Mouse (Mus musculus) spleen, adult 2 months (tissue): Measurements from ENCODE around the gene Cdca7l.
"Not testable (repeated sequence)": the region's sequence is repeated elsewhere in the genome, so short reads cannot be mapped to it uniquely, and the experiment has no call there.

ENCODE experiments used
- CTCF ChIP-seq: fragments of 200-500 bp; IDR thresholded peaks from 2 replicates; pipeline ENCODE4 v1.5.1; 2011; ENCODE audit warnings: mild to moderate bottlenecking, inconsistent platforms; ENCODE audit not compliant: insufficient read depth, insufficient read length, insufficient replicate concordance; ENCODE audit errors: extremely low read depth
- POLR2A ChIP-seq: fragments of 200-500 bp; IDR thresholded peaks from 2 replicates; pipeline ENCODE4 v1.6.1; 2011; ENCODE audit warnings: low read depth, low read length, inconsistent platforms

GRCm38 (mm10) chr12:117900798-117901197 is 96.7 kb downstream of the Cdca7l start:
- TF ChIP-seq CTCF, POLR2A: not testable (repeated sequence)
